ENCODE assay signal across 26 mouse cellular contexts in genomic region chr6:140069177-140069576, GRCm38 (mm10). TPM values are rescaled to one million over a fixed set of nuclear protein-coding genes. Genes with fewer than 3 reads are reported as not detected.
"Had no signal": no experiment of that assay in that cellular context is flagged by ENCODE, and none has a peak within 500 bp of the region (broad histone marks: within the 10 kb centered on the region; RNA-seq: fewer than 3 reads in every experiment).

No protein-coding gene starts in this region.

- DNase-seq: lung, adult 18-20 months; lung, embryonic 14.5 days; lung, postnatal 10 days; lung, postnatal 4 days; midbrain, embryonic 14.5 days; retina, postnatal 1 day; right cerebral cortex, adult 18-20 months; right cerebral cortex, postnatal 14 days; right cerebral cortex, postnatal 4 days; spleen, adult 18-20 months; thymus, adult 2 months; thymus, postnatal 25 days; thymus, postnatal 4 days had no signal

- ATAC-seq: midbrain, embryonic 16.5 days had no signal

RNA-seq across cellular contexts. Expression of gene Plcz1, which starts 27.9 kb away (rescaled TPM):
- polyA plus RNA-seq: liver, embryonic 16.5 days; lung, embryonic 14.5 days; lung, embryonic 16.5 days; midbrain, embryonic 10.5 days; midbrain, embryonic 12.5 days; myocyte; neural tube, embryonic 11.5 days; neural tube, embryonic 13.5 days; small intestine, adult 2 months; stomach, embryonic 14.5 days had no signal

RNA-seq across cellular contexts. Expression of gene Capza3, which starts 28.1 kb away (rescaled TPM):
- polyA plus RNA-seq: liver, embryonic 16.5 days; lung, embryonic 14.5 days; lung, embryonic 16.5 days; midbrain, embryonic 10.5 days; midbrain, embryonic 12.5 days; midbrain, embryonic 14.5 days; midbrain, embryonic 16.5 days; myocyte; neural tube, embryonic 11.5 days; neural tube, embryonic 13.5 days; neural tube, embryonic 15.5 days; small intestine, adult 2 months; stomach, embryonic 14.5 days; stomach, embryonic 16.5 days; thymus, adult 2 months; urinary bladder, adult 2 months had no signal
